Mouse (Mus musculus) heart, adult 2 months (tissue): ENCODE results near the gene Ebf1. TPM values are rescaled to one million over a fixed set of nuclear protein-coding genes. Genes with fewer than 3 reads are reported as not detected.
A peak's percentile ranks its signal among the peaks of the same experiment; 100 is the strongest.

ENCODE experiments used
- DNase-seq, 2 experiments: peaks; one replicate each; pipeline ENCODE4 v3.0.0; 2021
- H3K27ac ChIP-seq: fragments of 200-600 bp; 2 replicates; pipeline ENCODE4 v1.8.1; 2022
- H3K27me3 ChIP-seq: fragments of 200-500 bp; 2 replicates; pipeline ENCODE4 v1.6.1; 2012; ENCODE audit warnings: mild to moderate bottlenecking, low read length, inconsistent platforms, mixed read lengths; ENCODE audit not compliant: control insufficient read depth, insufficient read depth
- H3K36me3 ChIP-seq: fragments of 200-500 bp; 2 replicates; pipeline ENCODE4 v1.6.1; 2012; ENCODE audit warnings: low read length, inconsistent platforms; ENCODE audit not compliant: control insufficient read depth, insufficient read depth
- H3K4me1 ChIP-seq: fragments of 200-500 bp; 2 replicates; pipeline ENCODE4 v1.6.1; 2011; ENCODE audit warnings: low read length; ENCODE audit not compliant: control insufficient read depth, insufficient read depth
- H3K4me3 ChIP-seq: fragments of 200-600 bp; 2 replicates; pipeline ENCODE4 v1.8.1; 2022
- H3K79me2 ChIP-seq: fragments of 200-500 bp; replicated peaks from 2 replicates; pipeline ENCODE4 v1.6.1; 2012; ENCODE audit warnings: mild to moderate bottlenecking, inconsistent platforms, low read length, moderate library complexity, mixed read lengths; ENCODE audit not compliant: control insufficient read depth, insufficient read depth
- H3K9ac ChIP-seq: fragments of 200-500 bp; 2 replicates; pipeline ENCODE4 v1.6.1; 2012; ENCODE audit warnings: low read depth, mild to moderate bottlenecking, control low read depth, inconsistent platforms, low read length, mixed read lengths
- CTCF ChIP-seq: fragments of 200-600 bp; IDR thresholded peaks from 2 replicates; pipeline ENCODE4 v1.8.1; 2022; ENCODE audit warnings: antibody characterized with exemption, mild to moderate bottlenecking, moderate library complexity
- EP300 ChIP-seq: fragments of 200-500 bp; IDR thresholded peaks from 2 replicates; pipeline ENCODE4 v1.6.1; 2011; ENCODE audit warnings: low read depth, low read length, control low read depth; ENCODE audit not compliant: insufficient read depth
- POLR2A ChIP-seq: fragments of 200-500 bp; IDR thresholded peaks from 2 replicates; pipeline ENCODE4 v1.6.1; 2011; ENCODE audit warnings: mild to moderate bottlenecking, low read depth, low read length, control low read depth; ENCODE audit not compliant: insufficient read depth
- WGBS: fragments of 180-500 bp; shearing (Covaris S2); methylation state at CpG from one replicate; pipeline ENCODE4 v1.1.7; 2018; 5-methylcytosine and 5-hydroxymethylcytosine counted together
- intact Hi-C: fragments of 180-260 bp; cut with DNase I; formaldehyde crosslinking; loops from one replicate; pipeline ENCODE4 v1.15.1; 2025
- polyA plus RNA-seq: library from polyadenylated mRNA; depleted of rRNA; stranded (reverse); fragments of >200 nt; gene quantifications from 2 replicates; pipeline ENCODE4 v1.2.3, GENCODE M21; 2012
- total RNA-seq, 2 experiments: library from RNA; stranded (reverse); gene quantifications; 2 replicates each; pipeline ENCODE4 v1.2.3; 2021

Ebf1 gene
- total and polyA plus RNA-seq, 3 experiments: 11.4 to 13.6 (median 12.2) TPM

- intact Hi-C loops: loop anchor here (5.0 kb wide), 1 partner anchor 71 kb away; no protein-coding TSS in a partner anchor
- no peak overlapping the region for H3K4me3 ChIP-seq
- H3K79me2 ChIP-seq: no peaks in the 10 kb centered on the region
- H3K9ac ChIP-seq: no peak overlapping the region
- DNase-seq: peak; percentile 27 to 32
- 62% methylated on average over 14 of the region's 14 CpGs for WGBS
- TF ChIP-seq CTCF (no peak), EP300 (no peak), POLR2A (no peak)
- H3K4me1 ChIP-seq: peaks cover 4% of the 10 kb centered on the region
- peak overlapping the region; percentile 57 for H3K27ac ChIP-seq
- H3K36me3 ChIP-seq: peaks cover 2% of the 10 kb centered on the region; the same call in 1 of the 2 replicates
- no peaks in the 10 kb centered on the region for H3K27me3 ChIP-seq
Measured at GRCm38 (mm10) chr11:44962746-44963440, 345.8 kb downstream of the Ebf1 start.

- Histone ChIP-seq H3K4me1 (peaks cover 4% of the 10 kb centered on the region), H3K36me3 (peaks cover 2% of the 10 kb centered on the region), H3K27me3 (no peaks in the 10 kb centered on the region), H3K4me3 (no peak overlapping the region), H3K9ac (no peak overlapping the region), H3K79me2 (no peaks in the 10 kb centered on the region), H3K27ac (no peak overlapping the region)
- intact Hi-C loops: no loop called here
- 52% methylated on average over 4 of the region's 4 CpGs for WGBS
- DNase-seq: no peak
- no peak for TF ChIP-seq EP300
- no peak for TF ChIP-seq POLR2A
- TF ChIP-seq CTCF: no peak
Measured at GRCm38 (mm10) chr11:44969011-44969410, 351.9 kb downstream of the Ebf1 start.

- H3K9ac ChIP-seq: no peak overlapping the region
- 52% methylated on average over 7 of the region's 7 CpGs for WGBS
- no peak for TF ChIP-seq CTCF
- TF ChIP-seq EP300: no peak
- TF ChIP-seq POLR2A: no peak
- intact Hi-C loops: loop anchor here (2.0 to 10.0 kb wide), 2 partner anchors 253 to 289 kb away; no protein-coding TSS in a partner anchor
- peaks cover 12% of the 10 kb centered on the region for H3K4me1 ChIP-seq
- H3K36me3 ChIP-seq: peaks cover 15% of the 10 kb centered on the region
- H3K79me2 ChIP-seq: no peaks in the 10 kb centered on the region
- DNase-seq: no peak
- H3K27ac ChIP-seq: peak overlapping the region; percentile 62
- H3K4me3 ChIP-seq: no peak overlapping the region
- no peaks in the 10 kb centered on the region for H3K27me3 ChIP-seq
Measured at GRCm38 (mm10) chr11:44974271-44974670, 357.2 kb downstream of the Ebf1 start.

- DNase-seq: peak; percentile 59 to 80
- Histone ChIP-seq H3K9ac (no peak overlapping the region), H3K27me3 (no peaks in the 10 kb centered on the region), H3K4me3 (no peak overlapping the region), H3K27ac (peak overlapping the region; percentile 80), H3K36me3 (peaks cover 15% of the 10 kb centered on the region), H3K4me1 (peaks cover 15% of the 10 kb centered on the region), H3K79me2 (no peaks in the 10 kb centered on the region)
- intact Hi-C loops: loop anchor here (2.0 to 10.0 kb wide), 2 partner anchors 254 to 290 kb away; no protein-coding TSS in a partner anchor
- no peak for TF ChIP-seq CTCF
- TF ChIP-seq EP300: peak; percentile 94
- WGBS: 26% methylated on average over 2 of the region's 2 CpGs
Measured at GRCm38 (mm10) chr11:44975151-44975550, 358.0 kb downstream of the Ebf1 start.

GRCm38 (mm10) chr11:44976254-44976802, 359.2 kb downstream of the Ebf1 start:
- Histone ChIP-seq H3K27ac (peak overlapping the region; percentile 23; the same call in 1 of the 2 replicates), H3K9ac (no peak overlapping the region), H3K79me2 (no peaks in the 10 kb centered on the region), H3K27me3 (no peaks in the 10 kb centered on the region), H3K36me3 (peaks cover 15% of the 10 kb centered on the region), H3K4me3 (no peak overlapping the region), H3K4me1 (peaks cover 15% of the 10 kb centered on the region)
- TF ChIP-seq CTCF (no peak), EP300 (no peak), POLR2A (no peak)
- 75% methylated on average over 5 of the region's 5 CpGs for WGBS
- DNase-seq: no peak
- intact Hi-C loops: loop anchor here (10.0 kb wide), 1 partner anchor 292 kb away; no protein-coding TSS in a partner anchor

GRCm38 (mm10) chr11:44977921-44978397, 360.8 kb downstream of the Ebf1 start:
- Histone ChIP-seq H3K27me3 (no peaks in the 10 kb centered on the region), H3K9ac (no peak overlapping the region), H3K36me3 (peaks cover 15% of the 10 kb centered on the region), H3K4me3 (no peak overlapping the region), H3K27ac (no peak overlapping the region), H3K4me1 (peaks cover 15% of the 10 kb centered on the region), H3K79me2 (no peaks in the 10 kb centered on the region)
- TF ChIP-seq POLR2A (no peak), CTCF (no peak), EP300 (no peak)
- 87% methylated on average over 4 of the region's 4 CpGs for WGBS
- intact Hi-C loops: loop anchor here (10.0 kb wide), 1 partner anchor 293 kb away; no protein-coding TSS in a partner anchor
- no peak for DNase-seq
